Mouse (Mus musculus) intestine, postnatal 0 days (tissue): ENCODE results near the gene Olig3. TPM values are rescaled to one million over a fixed set of nuclear protein-coding genes. Genes with fewer than 3 reads are reported as not detected.

ENCODE experiments used
- ATAC-seq: fragments of 200-750 bp; cut with Nextera tagmentation; 2 replicates; pipeline ENCODE4 v1.8.0; 2017; ENCODE audit warnings: mild to moderate bottlenecking, moderate TSS enrichment, moderate library complexity
- H3K27ac ChIP-seq: fragments of 300-500 bp; sonication (generic); 2 replicates; pipeline ENCODE4 v1.5.1; 2014; ENCODE audit warnings: mild to moderate bottlenecking, low read depth, low read length, moderate library complexity
- H3K27me3 ChIP-seq: fragments of 300-500 bp; sonication (generic); replicated peaks from 2 replicates; pipeline ENCODE4 v1.6.1; 2014; ENCODE audit warnings: low read length, mixed read lengths; ENCODE audit not compliant: control insufficient read depth, insufficient read depth
- H3K36me3 ChIP-seq: fragments of 300-500 bp; sonication (generic); 2 replicates; pipeline ENCODE4 v1.6.1; 2014; ENCODE audit warnings: mild to moderate bottlenecking, moderate library complexity; ENCODE audit not compliant: control insufficient read depth, insufficient read depth
- H3K4me1 ChIP-seq: fragments of 300-500 bp; sonication (generic); replicated peaks from 2 replicates; pipeline ENCODE4 v1.6.1; 2014; ENCODE audit warnings: antibody characterized with exemption, low read length, mixed read lengths; ENCODE audit not compliant: control insufficient read depth, insufficient read depth
- H3K4me2 ChIP-seq: fragments of 300-500 bp; sonication (generic); replicated peaks from 2 replicates; pipeline ENCODE4 v1.6.1; 2014; ENCODE audit warnings: low read depth, mild to moderate bottlenecking, moderate library complexity
- H3K4me3 ChIP-seq: fragments of 300-500 bp; sonication (generic); 2 replicates; pipeline ENCODE4 v1.5.1; 2014; ENCODE audit warnings: low read depth, low read length
- H3K9ac ChIP-seq: fragments of 300-500 bp; sonication (generic); 2 replicates; pipeline ENCODE4 v1.6.1; 2014; ENCODE audit warnings: mild to moderate bottlenecking, low read depth, low read length
- H3K9me3 ChIP-seq: fragments of 300-500 bp; sonication (generic); 2 replicates; pipeline ENCODE4 v1.6.1; 2016; ENCODE audit warnings: mixed run types; ENCODE audit not compliant: control insufficient read depth
- CTCF ChIP-seq: sonication (generic); IDR thresholded peaks from 2 replicates; pipeline ENCODE4 v1.5.1; 2016; ENCODE audit warnings: low read depth, mild to moderate bottlenecking, control low read depth, antibody characterized with exemption, moderate library complexity
- WGBS: fragments of 180-500 bp; shearing (Covaris S2); extraction: QIAGEN DNeasy Blood & Tissue Kit; methylation state at CpG from one replicate; pipeline ENCODE4 v1.1.7; 2014; 5-methylcytosine and 5-hydroxymethylcytosine counted together
- polyA plus RNA-seq: library from polyadenylated mRNA; unstranded; fragments of >200 nt; fragmentation: Nextera tagmentation; extraction: Ambion mirVana; gene quantifications from 2 replicates; pipeline ENCODE4 v1.2.1, GENCODE M21; 2015

Olig3 gene
- polyA plus RNA-seq, 1 experiment from 2014 or later: not detected

DNA sequence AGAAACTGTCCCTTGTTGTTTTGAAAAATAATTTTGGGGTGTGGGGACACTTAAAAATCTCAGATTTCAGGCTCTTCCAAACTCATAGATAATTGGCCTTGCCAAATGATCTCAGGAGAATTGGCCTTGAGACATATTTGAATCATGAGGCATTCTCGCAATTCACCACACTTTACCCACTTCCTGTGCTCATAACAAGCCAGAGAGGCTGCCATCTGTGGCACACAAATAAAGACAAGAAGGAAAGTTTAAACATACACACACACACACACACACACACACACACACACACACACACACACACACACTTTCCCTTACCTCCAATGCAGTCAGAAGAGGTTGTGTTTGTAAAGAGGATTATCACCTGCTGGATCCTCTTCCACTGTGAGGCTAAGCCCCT is 22.9 kb upstream of the Olig3 start:
- H3K4me3 ChIP-seq: no peak overlapping the region
- no peak overlapping the region for H3K9ac ChIP-seq
- H3K9me3 ChIP-seq: no peaks in the 10 kb centered on the region
- 61% methylated on average over 1 of the region's 1 CpGs for WGBS
- TF ChIP-seq CTCF: no peak
- ATAC-seq: no peak
- H3K4me1 ChIP-seq: no peaks in the 10 kb centered on the region
- H3K36me3 ChIP-seq: no peaks in the 10 kb centered on the region
- H3K4me2 ChIP-seq: no peak overlapping the region
- H3K27me3 ChIP-seq: no peaks in the 10 kb centered on the region
- no peak overlapping the region for H3K27ac ChIP-seq

DNA sequence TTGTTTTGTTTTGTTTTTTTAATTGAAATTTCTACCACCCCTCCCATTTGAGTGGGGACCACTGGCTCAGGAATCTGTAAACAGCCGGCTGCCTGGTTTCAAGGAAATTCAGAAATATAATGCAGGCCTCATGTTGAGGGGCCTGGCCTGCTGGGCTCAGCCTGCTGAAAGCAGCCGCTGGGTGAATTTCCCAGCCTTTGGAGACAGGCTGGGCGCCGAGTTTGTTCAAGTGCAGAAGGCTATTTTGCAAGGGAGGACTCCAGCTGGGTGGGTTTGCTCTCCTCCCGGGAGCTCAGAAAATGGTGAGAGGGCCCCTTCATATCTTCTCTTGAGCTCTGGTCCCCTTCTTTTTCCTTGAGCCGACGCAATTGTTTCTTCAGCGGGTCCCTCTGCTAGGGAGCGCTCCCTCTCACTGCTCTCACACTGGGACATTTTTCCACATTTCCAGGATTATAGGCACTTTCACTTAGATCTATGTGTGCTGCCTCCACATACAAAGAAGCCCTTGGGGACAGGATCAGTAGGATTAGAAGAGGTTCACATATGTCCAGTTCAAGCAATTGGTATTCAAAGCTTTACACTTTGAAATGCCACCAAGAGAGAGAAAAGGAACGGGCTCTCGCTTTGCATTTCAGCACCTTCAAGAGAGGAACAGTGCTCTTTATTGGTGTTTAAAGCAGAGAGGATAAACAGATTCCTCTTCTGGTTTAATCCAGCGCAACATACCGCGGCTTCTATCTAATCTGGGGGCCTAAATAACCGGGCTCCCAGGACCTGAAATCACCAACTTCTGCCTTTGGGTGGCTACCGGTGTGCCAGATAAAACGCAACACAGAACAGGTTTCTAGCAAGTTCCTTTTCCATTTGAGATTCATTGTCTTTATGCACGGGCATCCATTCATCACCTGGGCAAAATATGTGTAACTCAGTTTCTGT is 17.4 kb upstream of the Olig3 start:
- WGBS: 17% methylated on average over 18 of the region's 18 CpGs
- no peak for TF ChIP-seq CTCF

GRCm38 (mm10) chr10:19344039-19344438 is 12.3 kb upstream of the Olig3 start:
- Histone ChIP-seq H3K4me2 (no peak overlapping the region), H3K27ac (no peak overlapping the region), H3K27me3 (peaks cover 27% of the 10 kb centered on the region; the same call in 1 of the 2 replicates), H3K36me3 (no peaks in the 10 kb centered on the region), H3K9me3 (no peaks in the 10 kb centered on the region), H3K9ac (no peak overlapping the region), H3K4me3 (no peak overlapping the region), H3K4me1 (no peaks in the 10 kb centered on the region)
- TF ChIP-seq CTCF: no peak
- WGBS: 86% methylated on average over 6 of the region's 6 CpGs
- no peak for ATAC-seq

More for the DNA sequence above, 17.4 kb upstream of the Olig3 start:
- no peak overlapping the region for H3K9ac ChIP-seq
- H3K27me3 ChIP-seq: 0 out of 2 replicates have a peak, but pooled peaks cover 12% of the 10 kb centered on the region
- no peak overlapping the region for H3K27ac ChIP-seq
- H3K4me1 ChIP-seq: no peaks in the 10 kb centered on the region
- H3K4me3 ChIP-seq: no peak overlapping the region
- ATAC-seq: no peak
- H3K36me3 ChIP-seq: no peaks in the 10 kb centered on the region
- H3K9me3 ChIP-seq: no peaks in the 10 kb centered on the region
- no peak overlapping the region for H3K4me2 ChIP-seq

DNA sequence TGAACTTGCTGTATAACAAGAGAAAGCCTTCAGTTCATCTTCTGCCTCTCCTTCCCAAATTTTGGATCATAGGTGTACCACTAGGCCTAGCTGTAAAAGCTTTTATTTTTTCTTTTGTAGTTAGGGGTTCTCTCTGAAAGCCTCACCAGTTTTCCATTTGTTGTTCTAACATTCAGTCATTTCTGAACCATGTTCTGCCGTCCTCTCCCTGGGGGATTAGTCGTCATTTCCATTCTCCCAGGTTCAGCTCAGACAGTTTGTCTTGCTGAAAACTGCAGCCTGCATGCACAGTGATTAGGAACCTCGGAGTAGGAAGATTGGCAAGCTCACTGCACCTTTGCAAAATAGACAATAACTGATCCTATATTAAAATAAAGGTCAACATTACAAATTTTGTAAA is 7.0 kb upstream of the Olig3 start:
- H3K36me3 ChIP-seq: no peaks in the 10 kb centered on the region
- H3K4me3 ChIP-seq: no peak overlapping the region
- no peak overlapping the region for H3K27ac ChIP-seq
- peaks cover 53% of the 10 kb centered on the region for H3K27me3 ChIP-seq
- ATAC-seq: no peak
- H3K9ac ChIP-seq: no peak overlapping the region
- WGBS: 67% methylated on average over 3 of the region's 3 CpGs
- no peaks in the 10 kb centered on the region for H3K9me3 ChIP-seq
- no peaks in the 10 kb centered on the region for H3K4me1 ChIP-seq
- H3K4me2 ChIP-seq: no peak overlapping the region
- no peak for TF ChIP-seq CTCF

DNA sequence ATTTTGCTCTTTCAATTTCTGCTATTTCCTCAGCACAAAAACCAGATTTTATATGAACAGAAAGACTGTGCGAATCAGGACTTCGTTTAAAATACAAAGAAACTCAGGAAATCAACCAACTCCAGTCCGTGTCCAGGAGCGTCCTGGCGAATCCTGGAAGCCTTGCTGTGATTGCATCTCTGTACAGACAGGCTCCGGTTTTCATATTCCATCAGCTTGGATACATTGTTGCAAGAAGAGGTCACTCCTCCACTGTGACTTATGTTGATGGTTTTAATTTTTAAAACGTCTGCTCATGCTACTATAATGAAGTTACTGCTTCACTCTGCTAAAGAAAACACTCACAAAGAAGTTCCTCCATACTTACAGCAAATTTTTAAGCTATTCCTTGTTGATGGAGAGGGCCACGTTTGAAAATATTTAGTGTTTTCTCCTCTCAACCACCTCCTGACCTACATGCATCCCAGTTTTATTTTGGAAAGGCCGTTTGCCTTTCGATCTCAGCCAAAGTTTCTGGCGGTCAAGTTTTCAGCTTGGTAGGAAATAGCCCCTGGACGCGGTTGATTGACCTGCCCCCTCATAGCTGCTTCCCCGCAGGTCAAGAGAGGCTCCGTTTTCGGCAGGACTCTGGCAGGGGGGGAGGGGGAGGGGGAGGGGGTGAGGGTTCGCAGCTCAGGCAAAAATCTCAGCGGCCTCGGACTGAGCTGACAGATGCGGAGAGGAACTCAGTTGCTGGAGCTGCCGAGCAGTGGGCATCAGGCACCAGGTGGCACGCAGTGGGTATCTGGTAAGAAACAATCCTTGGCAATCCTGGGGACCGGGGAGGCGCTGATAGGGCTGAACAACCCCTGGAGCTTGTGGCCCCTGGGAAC is 4.1 kb upstream of the Olig3 start:
- no peak for ATAC-seq
- Histone ChIP-seq H3K4me3 (no peak overlapping the region), H3K4me2 (no peak overlapping the region), H3K27me3 (peaks cover 79% of the 10 kb centered on the region), H3K36me3 (no peaks in the 10 kb centered on the region), H3K9me3 (no peaks in the 10 kb centered on the region), H3K9ac (no peak overlapping the region), H3K27ac (no peak overlapping the region), H3K4me1 (no peaks in the 10 kb centered on the region)
- 4% methylated on average over 24 of the region's 24 CpGs for WGBS
- no peak for TF ChIP-seq CTCF

DNA sequence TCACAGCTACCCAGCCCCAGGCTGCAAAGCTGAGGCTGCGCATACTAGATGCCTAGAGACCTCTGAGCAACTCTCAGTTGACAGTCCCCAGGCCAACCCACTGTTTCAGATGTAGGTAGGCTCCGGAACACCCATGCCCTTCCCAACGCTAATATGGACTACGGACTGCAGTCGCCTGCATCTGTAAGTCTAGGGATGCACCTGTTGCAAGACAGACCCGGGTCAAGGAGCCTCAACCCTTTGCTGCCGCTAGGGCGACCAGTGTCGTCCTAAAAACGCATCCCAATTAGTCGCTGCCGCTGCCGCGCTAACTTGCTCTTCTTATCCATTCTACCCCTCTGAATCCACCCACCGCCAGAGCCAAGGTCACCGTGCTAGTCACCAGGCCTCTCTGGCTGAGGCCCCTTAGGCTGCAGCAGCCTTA is 3.4 kb upstream of the Olig3 start:
- no peak for ATAC-seq
- Histone ChIP-seq H3K27ac (no peak overlapping the region), H3K27me3 (peaks cover 82% of the 10 kb centered on the region), H3K4me1 (no peaks in the 10 kb centered on the region), H3K36me3 (no peaks in the 10 kb centered on the region), H3K9ac (no peak overlapping the region), H3K9me3 (no peaks in the 10 kb centered on the region), H3K4me2 (no peak overlapping the region), H3K4me3 (no peak overlapping the region)
- TF ChIP-seq CTCF: peak; percentile 26; the same call in 1 of the 2 replicates
- under 1% methylated on average over 16 of the region's 16 CpGs for WGBS
